Mouse (Mus musculus) gastrocnemius, postnatal 10 days (tissue): ENCODE data around the gene Grin2c. TPM values are rescaled to one million over a fixed set of nuclear protein-coding genes. Genes with fewer than 3 reads are reported as not detected.

ENCODE experiments used
- DNase-seq: peaks from one replicate; pipeline ENCODE4 v3.0.0; 2021; ENCODE audit warnings: mixed read lengths
- total RNA-seq, 2 experiments: library from RNA; stranded (reverse); gene quantifications; 2 replicates each; pipeline ENCODE4 v1.2.3; 2021

Grin2c gene
- total RNA-seq, 2 experiments from 2014 or later = 0.05 to 0.16 TPM

- no peak for DNase-seq
These were observed 37.8 kb downstream of the Grin2c start for GRCm38 (mm10) chr11:115229021-115229930.

GRCm38 (mm10) chr11:115228430-115228829, 38.6 kb downstream of the Grin2c start:
- no peak for DNase-seq

GRCm38 (mm10) chr11:115227640-115228039, 39.4 kb downstream of the Grin2c start:
- no peak for DNase-seq

- no peak for DNase-seq
These were observed 40.1 kb downstream of the Grin2c start for GRCm38 (mm10) chr11:115226811-115227491.

GRCm38 (mm10) chr11:115225301-115225700, 41.7 kb downstream of the Grin2c start:
- no peak for DNase-seq

- peak; percentile 75 for DNase-seq
These were observed 42.2 kb downstream of the Grin2c start for GRCm38 (mm10) chr11:115224889-115225288.

- no peak for DNase-seq
These were observed 43.2 kb downstream of the Grin2c start for GRCm38 (mm10) chr11:115223877-115224276.

GRCm38 (mm10) chr11:115223451-115223850, 43.6 kb downstream of the Grin2c start:
- no peak for DNase-seq

- no peak for DNase-seq
These were observed 44.5 kb downstream of the Grin2c start for GRCm38 (mm10) chr11:115222570-115222969.

GRCm38 (mm10) chr11:115222077-115222476, 45.0 kb downstream of the Grin2c start:
- DNase-seq = peak; percentile 46

- no peak for DNase-seq
These were observed 47.4 kb downstream of the Grin2c start for GRCm38 (mm10) chr11:115219685-115220084.

GRCm38 (mm10) chr11:115219263-115219662, 47.8 kb downstream of the Grin2c start:
- no peak for DNase-seq

- no peak for DNase-seq
These were observed 49.3 kb downstream of the Grin2c start for GRCm38 (mm10) chr11:115217439-115218410.

GRCm38 (mm10) chr11:115215123-115215522, 51.9 kb downstream of the Grin2c start:
- DNase-seq = no peak

- no peak for DNase-seq
These were observed 54.9 kb downstream of the Grin2c start for GRCm38 (mm10) chr11:115212116-115212515.

GRCm38 (mm10) chr11:115209958-115210357, 57.1 kb downstream of the Grin2c start:
- DNase-seq = no peak

GRCm38 (mm10) chr11:115208776-115209732, 58.0 kb downstream of the Grin2c start:
- no peak for DNase-seq

GRCm38 (mm10) chr11:115208126-115208525, 58.9 kb downstream of the Grin2c start:
- DNase-seq = no peak

GRCm38 (mm10) chr11:115202756-115203155, 64.3 kb downstream of the Grin2c start:
- no peak for DNase-seq

- peak; percentile 86 for DNase-seq
These were observed 64.7 kb downstream of the Grin2c start for GRCm38 (mm10) chr11:115202316-115202715.

GRCm38 (mm10) chr11:115200520-115200919, 66.5 kb downstream of the Grin2c start:
- no peak for DNase-seq
